Mouse (Mus musculus): ENCODE measurements around the gene Samd4b. TPM values are rescaled to one million over a fixed set of nuclear protein-coding genes. Genes with fewer than 3 reads are reported as not detected.
A peak's percentile ranks its signal among the peaks of the same experiment; 100 is the strongest.

Gene Samd4b
- polyA plus RNA-seq, 1 experiment from 2014 or later = 40.2 TPM

DNA sequence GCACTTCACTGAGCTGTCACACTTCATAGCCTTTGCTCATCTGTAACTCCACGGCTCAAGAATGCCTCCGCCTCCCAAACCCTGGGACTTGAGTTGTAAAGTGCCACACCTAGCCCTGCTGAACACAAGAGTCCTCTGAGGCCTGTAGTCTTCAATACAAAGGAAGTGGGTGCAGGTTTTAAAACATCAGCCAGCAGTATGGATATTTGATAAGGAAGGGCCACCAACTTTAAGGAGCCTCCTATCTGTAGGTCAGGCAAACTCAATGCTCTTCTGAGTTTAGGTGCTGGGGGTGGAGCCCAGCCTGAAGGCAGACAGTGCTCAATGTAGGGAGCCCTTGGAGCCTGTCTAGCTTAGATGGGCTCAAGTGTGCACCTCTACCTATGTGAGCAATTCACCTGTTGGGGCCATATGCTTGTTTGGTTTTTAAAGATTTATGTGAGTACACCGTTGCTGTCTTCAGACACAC lies 243.8 kb downstream of the Samd4b start:
- H3K27ac ChIP-seq = no peak overlapping the region
- peaks cover 42% of the 10 kb centered on the region for H3K4me1 ChIP-seq
- 88% methylated on average over 3 of the region's 3 CpGs for WGBS
- no peaks in the 10 kb centered on the region for H3K27me3 ChIP-seq (ENCODE audit: low read depth, poor library complexity, severe bottlenecking)
- no peak overlapping the region for H3K4me3 ChIP-seq
- no peak for DNase-seq (ENCODE audit: low spot score)
- H3K9me3 ChIP-seq (replicated peaks) = no peaks in the 10 kb centered on the region
- H3K36me3 ChIP-seq = peaks cover 55% of the 10 kb centered on the region

- no peak for DNase-seq (ENCODE audit: low spot score)
- Histone ChIP-seq H3K27me3 (ENCODE audit: low read depth, poor library complexity, severe bottlenecking) (no peaks in the 10 kb centered on the region), H3K27ac (no peak overlapping the region), H3K9me3 (replicated peaks) (no peaks in the 10 kb centered on the region), H3K36me3 (peaks cover 47% of the 10 kb centered on the region), H3K4me3 (no peak overlapping the region), H3K4me1 (peaks cover 43% of the 10 kb centered on the region)
- 100% methylated on average over 2 of the region's 2 CpGs for WGBS
Measured at GRCm38 (mm10) chr7:28353267-28353666, 244.7 kb downstream of the Samd4b start.

- Histone ChIP-seq H3K9me3 (replicated peaks) (no peaks in the 10 kb centered on the region), H3K27me3 (ENCODE audit: low read depth, poor library complexity, severe bottlenecking) (no peaks in the 10 kb centered on the region), H3K4me3 (peak overlapping the region; percentile 93), H3K36me3 (peaks cover 47% of the 10 kb centered on the region), H3K4me1 (peaks cover 27% of the 10 kb centered on the region), H3K27ac (peak overlapping the region; percentile 96)
- 41% methylated on average over 4 of the region's 4 CpGs for WGBS
- no peak for DNase-seq (ENCODE audit: low spot score)
Measured at GRCm38 (mm10) chr7:28351676-28352191, 246.2 kb downstream of the Samd4b start.

DNA sequence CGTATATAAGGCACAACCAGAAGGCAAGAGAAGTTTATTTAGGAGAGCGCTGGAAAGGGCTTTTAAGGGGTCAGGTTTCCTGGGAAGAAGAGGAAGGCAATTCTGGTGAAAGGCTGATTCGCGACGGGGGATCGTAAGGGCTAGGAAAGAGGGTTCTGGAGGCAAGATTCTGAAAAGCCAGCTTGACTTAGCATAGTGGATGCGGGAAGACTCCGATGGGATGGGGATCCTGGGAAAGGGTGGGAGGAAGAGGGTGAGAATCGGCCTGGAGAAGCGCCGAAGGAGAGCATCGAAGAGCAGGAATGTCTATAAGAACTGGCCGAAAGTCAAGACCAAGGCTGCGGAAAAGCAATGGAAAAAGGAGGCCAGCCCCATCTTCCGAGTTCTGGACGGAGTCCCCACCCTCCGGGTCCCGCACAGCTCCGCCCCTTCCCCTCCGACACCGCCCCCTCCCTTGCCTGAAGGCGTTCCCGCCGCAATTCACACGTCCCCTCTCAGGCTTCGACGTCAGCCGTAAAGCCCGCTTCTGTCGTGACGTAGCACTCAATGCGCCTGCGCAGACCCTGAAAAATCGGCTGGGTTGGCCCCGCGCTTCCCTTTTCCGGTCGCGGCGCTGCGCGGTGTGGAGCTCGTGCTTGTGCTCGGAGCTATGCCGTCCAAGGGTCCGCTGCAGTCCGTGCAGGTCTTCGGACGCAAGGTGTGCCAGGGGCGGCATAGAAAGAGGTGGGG lies 247.6 kb downstream of the Samd4b start, which contains the start of gene Rps16:
Gene Rps16, plus strand, starts transcription at position 498 of the 729 bp plus-strand sequence.
- Histone ChIP-seq H3K4me1 (peaks cover 23% of the 10 kb centered on the region), H3K36me3 (peaks cover 39% of the 10 kb centered on the region), H3K27ac (peak within 1 kb of the TSS; percentile 96), H3K9me3 (replicated peaks) (no peaks in the 10 kb centered on the region), H3K4me3 (peak within 1 kb of the TSS; percentile 93), H3K27me3 (ENCODE audit: low read depth, poor library complexity, severe bottlenecking) (no peaks in the 10 kb centered on the region)
- peak; percentile 99 for DNase-seq (ENCODE audit: low spot score)
- under 1% methylated on average over 50 of the region's 50 CpGs for WGBS

Small RNAs within 50 kb of the gene (microRNA-seq; reads per million reads assigned to microRNA genes)
- gene Mir7049 = not detected

Other genes with a start within 250 kb of the Samd4b start
- 972 and 1,174 TPM in 2 replicates for gene Rps16, start 247.5 kb downstream of the Samd4b start, polyA plus RNA-seq (2016; fragmentation: Nextera tagmentation; extraction: Ambion mirVana)
- gene Plekhg2, start 225.5 kb downstream of the Samd4b start, polyA plus RNA-seq (2016; fragmentation: Nextera tagmentation; extraction: Ambion mirVana) = 90.5 and 118 TPM in 2 replicates
- gene Zfp36, start 217.9 kb downstream of the Samd4b start, polyA plus RNA-seq (2016; fragmentation: Nextera tagmentation; extraction: Ambion mirVana) = 7.5 and 7.9 TPM in 2 replicates
- gene Med29, start 205.4 kb downstream of the Samd4b start, polyA plus RNA-seq (2016; fragmentation: Nextera tagmentation; extraction: Ambion mirVana) = 65.1 and 67.0 TPM in 2 replicates
- 81.3 and 91.5 TPM in 2 replicates for gene Paf1, start 205.2 kb downstream of the Samd4b start, polyA plus RNA-seq (2016; fragmentation: Nextera tagmentation; extraction: Ambion mirVana)
- gene Gmfg, start 160.7 kb downstream of the Samd4b start, polyA plus RNA-seq (2016; fragmentation: Nextera tagmentation; extraction: Ambion mirVana) = 6.8 and 7.7 TPM in 2 replicates
- 4.1 and 5.0 TPM in 2 replicates for gene Lrfn1, start 146.2 kb downstream of the Samd4b start, polyA plus RNA-seq (2016; fragmentation: Nextera tagmentation; extraction: Ambion mirVana)
- gene Ifnl2, start 87.7 kb downstream of the Samd4b start, polyA plus RNA-seq (2016; fragmentation: Nextera tagmentation; extraction: Ambion mirVana) = not detected in 2 replicates
- not detected in 2 replicates for gene Ifnl3, start 75.3 kb downstream of the Samd4b start, polyA plus RNA-seq (2016; fragmentation: Nextera tagmentation; extraction: Ambion mirVana)
- not detected in 2 replicates for gene Sycn, start 57.3 kb downstream of the Samd4b start, polyA plus RNA-seq (2016; fragmentation: Nextera tagmentation; extraction: Ambion mirVana)
- not detected in 2 replicates for gene Nccrp1, start 50.9 kb downstream of the Samd4b start, polyA plus RNA-seq (2016; fragmentation: Nextera tagmentation; extraction: Ambion mirVana)
- gene Pak4, start within 50 bp of the Samd4b start, polyA plus RNA-seq (2016; fragmentation: Nextera tagmentation; extraction: Ambion mirVana) = 64.9 and 69.8 TPM in 2 replicates
- not detected in 2 replicates for gene Acp7, start 33.2 kb upstream of the Samd4b start, polyA plus RNA-seq (2016; fragmentation: Nextera tagmentation; extraction: Ambion mirVana)
- 4.7 and 6.3 TPM in 2 replicates for gene Fbxo27, start 94.7 kb upstream of the Samd4b start, polyA plus RNA-seq (2016; fragmentation: Nextera tagmentation; extraction: Ambion mirVana)
- 12.7 and 16.1 TPM in 2 replicates for gene Fbxo17, start 118.7 kb upstream of the Samd4b start, polyA plus RNA-seq (2016; fragmentation: Nextera tagmentation; extraction: Ambion mirVana)
- 152 and 186 TPM in 2 replicates for gene Mrps12, start 143.7 kb upstream of the Samd4b start, polyA plus RNA-seq (2016; fragmentation: Nextera tagmentation; extraction: Ambion mirVana)
- 43.9 and 46.4 TPM in 2 replicates for gene Sars2, start 143.8 kb upstream of the Samd4b start, polyA plus RNA-seq (2016; fragmentation: Nextera tagmentation; extraction: Ambion mirVana)
- gene Ccer2, start 158.0 kb upstream of the Samd4b start, polyA plus RNA-seq (2016; fragmentation: Nextera tagmentation; extraction: Ambion mirVana) = not detected in 2 replicates
- gene Sirt2, start 168.6 kb upstream of the Samd4b start, polyA plus RNA-seq (2016; fragmentation: Nextera tagmentation; extraction: Ambion mirVana) = 59.8 and 74.5 TPM in 2 replicates
- 50.5 and 63.1 TPM in 2 replicates for gene Nfkbib, start 169.4 kb upstream of the Samd4b start, polyA plus RNA-seq (2016; fragmentation: Nextera tagmentation; extraction: Ambion mirVana)
- 2.7 and 3.0 TPM in 2 replicates for gene Rinl, start 190.8 kb upstream of the Samd4b start, polyA plus RNA-seq (2016; fragmentation: Nextera tagmentation; extraction: Ambion mirVana)
- 335 and 336 TPM in 2 replicates for gene Hnrnpl, start 210.4 kb upstream of the Samd4b start, polyA plus RNA-seq (2016; fragmentation: Nextera tagmentation; extraction: Ambion mirVana)
- gene Ech1, start 227.1 kb upstream of the Samd4b start, polyA plus RNA-seq (2016; fragmentation: Nextera tagmentation; extraction: Ambion mirVana) = 69.1 and 90.7 TPM in 2 replicates
- gene Lgals4, start 235.7 kb upstream of the Samd4b start, polyA plus RNA-seq (2016; fragmentation: Nextera tagmentation; extraction: Ambion mirVana) = 2.7 and 4.1 TPM in 2 replicates

Measured in limb, embryonic 10.5 days (tissue).